Mouse (Mus musculus) intestine, embryonic 16.5 days (tissue): ENCODE data around the gene Cactin. TPM values are rescaled to one million over a fixed set of nuclear protein-coding genes. Genes with fewer than 3 reads are reported as not detected.

Source experiments
- ATAC-seq: fragments of 200-750 bp; cut with Nextera tagmentation; 2 replicates; pipeline ENCODE4 v1.8.0; 2017; ENCODE audit warnings: moderate TSS enrichment, moderate library complexity
- H3K27ac ChIP-seq: fragments of 300-500 bp; sonication (generic); 2 replicates; pipeline ENCODE4 v1.5.1; 2014; ENCODE audit warnings: mild to moderate bottlenecking, low read length
- H3K27me3 ChIP-seq: fragments of 300-500 bp; sonication (generic); replicated peaks from 2 replicates; pipeline ENCODE4 v1.6.1; 2014; ENCODE audit warnings: low read length, control low read depth, mixed read lengths; ENCODE audit not compliant: control insufficient read depth, insufficient read depth
- H3K36me3 ChIP-seq: fragments of 300-500 bp; sonication (generic); 2 replicates; pipeline ENCODE4 v1.6.1; 2014; ENCODE audit warnings: low read length, control low read depth; ENCODE audit not compliant: control insufficient read depth, insufficient read depth
- H3K4me1 ChIP-seq: fragments of 300-500 bp; sonication (generic); 2 replicates; pipeline ENCODE4 v1.6.1; 2014; ENCODE audit warnings: low read length, control low read depth, mixed read lengths; ENCODE audit not compliant: control insufficient read depth, insufficient read depth
- H3K4me2 ChIP-seq: fragments of 300-500 bp; sonication (generic); 2 replicates; pipeline ENCODE4 v1.6.1; 2014; ENCODE audit warnings: low read depth, low read length, control low read depth
- H3K4me3 ChIP-seq: fragments of 300-500 bp; sonication (generic); 2 replicates; pipeline ENCODE4 v1.5.1; 2014; ENCODE audit warnings: mild to moderate bottlenecking, low read length
- H3K9ac ChIP-seq: fragments of 300-500 bp; sonication (generic); 2 replicates; pipeline ENCODE4 v1.6.1; 2014; ENCODE audit warnings: low read depth, low read length
- H3K9me3 ChIP-seq: fragments of 300-500 bp; sonication (generic); 2 replicates; pipeline ENCODE4 v1.6.1; 2016; ENCODE audit warnings: low read length, control low read depth; ENCODE audit not compliant: control insufficient read depth
- WGBS: fragments of 180-500 bp; shearing (Covaris S2); extraction: QIAGEN DNeasy Blood & Tissue Kit; methylation state at CpG from one replicate; pipeline ENCODE4 v1.1.7; 2014; 5-methylcytosine and 5-hydroxymethylcytosine counted together
- polyA plus RNA-seq: library from polyadenylated mRNA; unstranded; fragments of >200 nt; fragmentation: Nextera tagmentation; extraction: Ambion mirVana; gene quantifications from 2 replicates; pipeline ENCODE4 v1.2.1, GENCODE M21; 2015

Cactin gene
- polyA plus RNA-seq, 1 experiment from 2014 or later: 28.7 TPM

- peaks cover 46% of the 10 kb centered on the region for H3K36me3 ChIP-seq
Measured at GRCm38 (mm10) chr10:81323141-81323775, 2.4 kb downstream of the Cactin start.

DNA sequence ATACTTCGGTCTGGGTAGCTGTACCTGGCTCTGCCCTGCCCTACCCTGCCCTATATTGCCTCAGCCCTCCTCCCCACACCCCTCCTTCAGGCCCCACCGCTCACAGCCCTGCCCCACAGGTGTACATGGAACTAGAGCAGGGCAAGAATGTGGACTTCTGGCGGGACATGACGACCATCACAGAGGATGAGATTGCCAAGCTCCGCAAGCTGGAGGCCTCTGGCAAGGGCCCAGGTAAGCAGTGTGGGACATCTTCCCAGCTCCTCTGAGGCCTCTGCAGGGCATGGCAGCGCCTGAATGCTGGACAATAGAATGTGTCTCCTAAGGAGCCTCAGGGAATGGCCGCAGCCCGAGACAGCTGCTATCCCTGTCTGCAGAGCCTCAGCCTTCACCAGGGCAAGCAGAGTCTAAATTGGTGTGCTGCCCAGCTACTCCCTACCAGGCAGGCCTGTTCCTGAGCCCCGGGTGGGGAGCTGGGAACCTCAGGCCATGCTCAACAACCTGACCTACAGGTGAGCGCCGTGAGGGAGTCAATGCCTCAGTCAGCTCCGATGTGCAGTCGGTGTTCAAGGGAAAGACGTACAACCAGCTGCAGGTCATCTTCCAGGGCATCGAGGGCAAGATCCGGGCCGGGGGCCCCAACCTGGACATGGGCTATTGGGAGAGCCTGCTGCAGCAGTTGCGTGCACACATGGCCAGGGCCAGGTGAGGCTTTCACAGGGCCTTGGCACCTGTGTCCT, 3.1 kb downstream of the Cactin start:
- Histone ChIP-seq H3K9me3 (no peaks in the 10 kb centered on the region), H3K27me3 (no peaks in the 10 kb centered on the region), H3K4me1 (peaks cover 31% of the 10 kb centered on the region), H3K4me2 (no peak overlapping the region), H3K27ac (no peak overlapping the region), H3K9ac (no peak overlapping the region), H3K4me3 (no peak overlapping the region), H3K36me3 (peaks cover 46% of the 10 kb centered on the region)
- ATAC-seq: no peak
- 93% methylated on average over 18 of the region's 18 CpGs for WGBS

More at GRCm38 (mm10) chr10:81323141-81323775, 2.4 kb downstream of the Cactin start:
- H3K9me3 ChIP-seq: no peaks in the 10 kb centered on the region
- H3K4me2 ChIP-seq: no peak overlapping the region
- no peaks in the 10 kb centered on the region for H3K27me3 ChIP-seq
- no peak overlapping the region for H3K27ac ChIP-seq
- H3K9ac ChIP-seq: no peak overlapping the region; the same call in 1 of the 2 replicates
- peaks cover 29% of the 10 kb centered on the region for H3K4me1 ChIP-seq
- WGBS: 93% methylated on average over 23 of the region's 23 CpGs
- no peak for ATAC-seq
- no peak overlapping the region for H3K4me3 ChIP-seq

- H3K4me1 ChIP-seq: peaks cover 33% of the 10 kb centered on the region
- no peaks in the 10 kb centered on the region for H3K27me3 ChIP-seq
- no peaks in the 10 kb centered on the region for H3K9me3 ChIP-seq
- no peak overlapping the region for H3K4me3 ChIP-seq
- H3K27ac ChIP-seq: no peak overlapping the region
- no peak overlapping the region for H3K4me2 ChIP-seq
- 93% methylated on average over 21 of the region's 21 CpGs for WGBS
- H3K36me3 ChIP-seq: peaks cover 46% of the 10 kb centered on the region
- ATAC-seq: no peak
- no peak overlapping the region for H3K9ac ChIP-seq
Measured at GRCm38 (mm10) chr10:81325176-81325575, 4.3 kb downstream of the Cactin start.

GRCm38 (mm10) chr10:81325781-81326180, 4.9 kb downstream of the Cactin start:
- H3K4me1 ChIP-seq: peaks cover 36% of the 10 kb centered on the region
- H3K36me3 ChIP-seq: peaks cover 46% of the 10 kb centered on the region
- no peak overlapping the region for H3K4me2 ChIP-seq
- 93% methylated on average over 18 of the region's 18 CpGs for WGBS
- no peak overlapping the region for H3K27ac ChIP-seq
- H3K4me3 ChIP-seq: no peak overlapping the region
- no peak overlapping the region for H3K9ac ChIP-seq
- no peak for ATAC-seq
- no peaks in the 10 kb centered on the region for H3K9me3 ChIP-seq
- no peaks in the 10 kb centered on the region for H3K27me3 ChIP-seq

GRCm38 (mm10) chr10:81326858-81327257, 6.0 kb downstream of the Cactin start:
- no peak for ATAC-seq
- peaks cover 34% of the 10 kb centered on the region for H3K4me1 ChIP-seq
- no peaks in the 10 kb centered on the region for H3K27me3 ChIP-seq
- peaks cover 46% of the 10 kb centered on the region for H3K36me3 ChIP-seq
- no peak overlapping the region for H3K4me2 ChIP-seq
- 87% methylated on average over 6 of the region's 6 CpGs for WGBS
- no peak overlapping the region for H3K4me3 ChIP-seq
- peak overlapping the region; percentile 23; the same call in 1 of the 2 replicates for H3K27ac ChIP-seq
- no peak overlapping the region for H3K9ac ChIP-seq
- H3K9me3 ChIP-seq: no peaks in the 10 kb centered on the region

DNA sequence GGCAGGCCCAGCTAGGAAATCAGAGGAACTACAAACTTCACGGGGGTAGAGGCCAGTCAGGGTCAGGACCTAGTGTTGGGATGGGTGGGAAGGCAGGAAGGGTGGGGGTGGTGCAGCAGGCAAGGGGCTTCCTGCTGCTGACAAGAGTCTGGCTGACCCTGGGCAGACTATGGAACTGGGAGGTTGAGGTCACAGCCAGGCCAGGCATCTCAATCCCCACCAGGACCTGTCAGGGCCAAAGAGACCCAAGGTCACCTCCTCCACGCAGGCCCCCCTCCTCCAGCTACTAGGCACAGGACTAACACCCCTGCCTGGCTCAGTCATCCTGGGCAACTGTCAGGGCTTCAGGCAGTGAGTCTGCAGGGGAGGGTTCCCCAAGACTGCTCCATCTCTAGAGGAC, 7.1 kb downstream of the Cactin start:
- Histone ChIP-seq H3K4me3 (no peak overlapping the region), H3K27ac (peak overlapping the region; percentile 95), H3K4me2 (peak overlapping the region; percentile 55; the same call in 1 of the 2 replicates), H3K9me3 (no peaks in the 10 kb centered on the region), H3K9ac (peak overlapping the region; percentile 63), H3K4me1 (peaks cover 30% of the 10 kb centered on the region), H3K27me3 (peaks cover 5% of the 10 kb centered on the region; the same call in 1 of the 2 replicates), H3K36me3 (peaks cover 40% of the 10 kb centered on the region)
- ATAC-seq: no peak
- WGBS: 49% methylated on average over 2 of the region's 2 CpGs

DNA sequence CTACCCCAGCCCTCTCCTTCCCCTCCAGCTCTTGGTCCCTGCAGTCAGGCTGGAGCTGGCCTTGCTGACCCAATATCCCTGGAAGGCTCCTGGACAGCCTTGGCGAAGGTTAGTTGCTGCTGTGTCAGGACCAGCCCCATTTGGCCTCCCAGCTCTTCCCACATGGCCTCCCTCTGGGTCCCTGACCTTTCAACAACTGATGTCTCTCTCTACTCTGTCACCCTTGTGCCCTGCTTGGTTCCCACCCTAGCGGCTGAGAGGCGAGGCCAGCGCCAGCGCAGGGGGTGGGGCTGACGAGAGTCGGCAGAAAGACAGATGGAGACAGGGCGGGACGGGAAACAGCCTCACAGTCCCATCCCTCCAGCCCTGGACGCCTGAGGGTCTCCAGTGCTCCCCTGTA, 7.5 kb downstream of the Cactin start, which contains the start of gene Tbxa2r:
Tbxa2r (plus strand) TSS at position 346 of the 400 bp plus-strand sequence.
- ATAC-seq: peak; percentile 21; the same call in 1 of the 2 replicates
- Histone ChIP-seq H3K9me3 (no peaks in the 10 kb centered on the region), H3K4me1 (peaks cover 30% of the 10 kb centered on the region), H3K27ac (peak within 1 kb of the TSS; percentile 95), H3K9ac (peak within 1 kb of the TSS; percentile 63), H3K4me3 (peak within 1 kb of the TSS; percentile 40), H3K4me2 (peak within 1 kb of the TSS; percentile 55), H3K27me3 (peaks cover 8% of the 10 kb centered on the region; the same call in 1 of the 2 replicates), H3K36me3 (peaks cover 38% of the 10 kb centered on the region)
- WGBS: 11% methylated on average over 10 of the region's 10 CpGs

DNA sequence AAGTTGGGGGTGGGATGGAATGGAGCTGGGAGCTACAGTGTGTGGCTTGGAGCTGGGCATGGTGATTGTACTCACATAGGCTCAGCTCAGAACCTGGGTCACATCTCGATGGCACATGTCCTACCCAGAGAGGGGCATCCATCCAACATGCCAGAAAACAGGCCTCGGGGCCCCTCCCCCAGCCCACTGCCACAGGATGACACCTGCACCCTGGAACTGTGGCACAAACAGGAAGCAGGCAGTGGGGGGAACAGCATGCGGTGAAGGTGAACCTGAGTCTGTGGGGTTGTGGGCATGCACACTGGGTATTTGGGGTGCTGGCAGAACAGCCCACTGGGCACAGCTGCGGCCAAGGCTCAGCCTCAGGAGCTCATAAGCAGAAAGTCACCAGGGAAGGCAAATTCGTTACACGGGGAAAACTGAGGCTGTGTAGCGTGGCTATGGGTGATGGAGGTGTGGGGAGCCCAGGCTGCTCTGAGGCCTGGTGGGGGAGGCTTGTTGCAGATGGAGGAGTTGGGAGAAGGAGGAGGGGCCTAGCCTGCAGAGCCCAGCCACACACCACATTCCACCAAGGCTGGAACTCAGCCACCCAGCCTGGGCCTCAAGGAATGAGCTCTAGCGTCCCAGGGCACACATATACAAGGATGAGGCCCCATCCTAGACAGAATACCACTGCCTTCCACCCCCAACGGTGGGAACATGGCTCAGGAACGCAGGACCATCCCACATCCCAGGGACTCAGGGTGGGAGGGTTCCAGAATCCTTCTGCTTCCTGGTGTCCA, 8.5 kb downstream of the Cactin start:
- Histone ChIP-seq H3K36me3 (peaks cover 28% of the 10 kb centered on the region), H3K27me3 (peaks cover 9% of the 10 kb centered on the region; the same call in 1 of the 2 replicates), H3K27ac (peak overlapping the region; percentile 95), H3K9ac (peak overlapping the region; percentile 63), H3K4me1 (peaks cover 32% of the 10 kb centered on the region), H3K4me3 (peak overlapping the region; percentile 40), H3K9me3 (no peaks in the 10 kb centered on the region), H3K4me2 (peak overlapping the region; percentile 55)
- WGBS: 48% methylated on average over 10 of the region's 10 CpGs
- peak; percentile 80 for ATAC-seq

DNA sequence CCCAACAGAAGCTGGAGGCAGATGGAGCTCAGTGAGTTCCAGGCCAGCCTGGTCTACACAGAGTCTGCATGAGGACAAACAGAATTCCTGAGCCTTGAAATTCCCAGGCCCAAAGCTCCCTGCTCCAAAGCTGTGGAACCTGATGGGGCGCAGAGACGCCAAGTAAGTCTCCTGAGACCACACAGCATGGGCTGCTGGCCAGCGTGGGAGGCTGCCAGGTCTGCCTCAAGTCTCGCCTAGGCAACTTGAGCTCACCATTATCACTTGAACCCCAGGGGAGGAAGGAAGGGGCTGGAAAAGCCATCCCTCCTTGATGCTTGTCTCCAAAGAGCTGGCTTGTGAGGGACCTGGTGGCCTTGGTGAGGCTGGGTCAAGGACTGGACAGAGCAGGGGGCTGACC, 9.1 kb downstream of the Cactin start:
- H3K4me3 ChIP-seq: peak overlapping the region; percentile 40; the same call in 1 of the 2 replicates
- no peak for ATAC-seq
- peak overlapping the region; percentile 63 for H3K9ac ChIP-seq
- H3K9me3 ChIP-seq: no peaks in the 10 kb centered on the region
- peaks cover 36% of the 10 kb centered on the region for H3K4me1 ChIP-seq
- WGBS: 54% methylated on average over 4 of the region's 4 CpGs
- H3K27me3 ChIP-seq: peaks cover 9% of the 10 kb centered on the region; the same call in 1 of the 2 replicates
- H3K4me2 ChIP-seq: peak overlapping the region; percentile 35
- H3K27ac ChIP-seq: peak overlapping the region; percentile 95
- H3K36me3 ChIP-seq: peaks cover 22% of the 10 kb centered on the region
